Mouse (Mus musculus) myocyte (in vitro differentiated cells): ENCODE results near the gene Opn3.

Experiments used
- CEBPB ChIP-seq: IDR thresholded peaks from 2 replicates; pipeline ENCODE4 v1.6.1; 2011; ENCODE audit warnings: mild to moderate bottlenecking, moderate library complexity; ENCODE audit not compliant: poor library complexity, insufficient read depth, severe bottlenecking
- E2F4 ChIP-seq: IDR thresholded peaks from one replicate; pipeline ENCODE4 v1.6.1; 2011; ENCODE audit warnings: mild to moderate bottlenecking, control low read depth, moderate library complexity; ENCODE audit not compliant: insufficient read depth
- MAX ChIP-seq: IDR thresholded peaks from one replicate; pipeline ENCODE4 v1.6.1; 2011; ENCODE audit warnings: low read depth, mild to moderate bottlenecking, control low read depth
- MYOD1 ChIP-seq, 3 experiments: IDR thresholded peaks; one replicate each; pipeline ENCODE4 v1.6.1; 2011; ENCODE audit warnings: control low read depth in 2 of 3, low read depth in 2 of 3, mild to moderate bottlenecking in 2 of 3, moderate library complexity in 1 of 3; ENCODE audit not compliant: insufficient read length in 2 of 3, control insufficient read depth in 1 of 3
- POLR2A ChIP-seq: IDR thresholded peaks from one replicate; pipeline ENCODE4 v1.6.1; 2011; ENCODE audit warnings: low read depth, mild to moderate bottlenecking, control low read depth, moderate library complexity; ENCODE audit not compliant: insufficient read length
- POLR2AphosphoS2 ChIP-seq: IDR thresholded peaks from one replicate; pipeline ENCODE4 v1.6.1; 2011; ENCODE audit warnings: low read depth, control low read depth; ENCODE audit not compliant: insufficient read length
- TCF12 ChIP-seq: IDR thresholded peaks from one replicate; pipeline ENCODE4 v1.6.1; 2011; ENCODE audit warnings: mild to moderate bottlenecking, control low read depth; ENCODE audit not compliant: poor library complexity, insufficient read depth, severe bottlenecking
- TCF3 ChIP-seq: IDR thresholded peaks from one replicate; pipeline ENCODE4 v1.6.1; 2011; ENCODE audit warnings: low read depth, control low read depth; ENCODE audit not compliant: insufficient read length
- USF1 ChIP-seq: IDR thresholded peaks from one replicate; pipeline ENCODE4 v1.6.1; 2011; ENCODE audit warnings: low read depth, mild to moderate bottlenecking, control low read depth, moderate library complexity

GRCm38 (mm10) chr1:175708013-175708412 is 15.4 kb upstream of the Opn3 start:
- TF ChIP-seq CEBPB = no peak
- TF ChIP-seq POLR2A = no peak
- TF ChIP-seq USF1 = no peak
- no peak for TF ChIP-seq TCF12
- no peak for TF ChIP-seq POLR2AphosphoS2
- no peak for TF ChIP-seq E2F4
- no peak for TF ChIP-seq TCF3
- TF ChIP-seq MAX = no peak
- TF ChIP-seq MYOD1 (IDR thresholded peaks at IDR 0.05; ENCODE audit: control insufficient read depth in 1 of 3, insufficient read length in 2 of 3, low read depth in 2 of 3) = no peak
